Mouse (Mus musculus): ENCODE results near the gene Snx12. TPM values are rescaled to one million over a fixed set of nuclear protein-coding genes. Genes with fewer than 3 reads are reported as not detected.

The Snx12 gene
- polyA plus RNA-seq, 2 experiments = 42.1 to 52.8 TPM

DNA sequence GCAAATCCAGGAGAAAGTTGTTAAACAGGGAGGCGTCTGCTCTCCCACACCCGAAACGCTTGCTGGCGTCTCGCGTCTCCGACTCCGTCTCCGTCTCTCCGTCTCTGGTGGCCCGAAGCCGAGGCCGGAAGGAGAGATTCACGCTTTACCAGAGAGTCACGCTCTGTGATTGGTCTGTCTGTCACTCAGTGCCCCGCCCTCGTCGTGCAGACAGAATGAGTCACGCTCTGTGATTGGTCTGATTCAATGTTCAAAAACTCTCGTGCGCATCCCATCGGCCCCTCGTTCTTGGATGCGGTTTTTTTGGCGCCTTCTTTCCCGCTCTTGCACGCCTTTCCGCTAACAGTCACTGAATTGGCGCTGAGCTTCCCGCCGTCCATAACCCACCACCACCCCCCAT lies 162.8 kb downstream of the Snx12 start, which contains the start of gene Tex11:
Gene Tex11, minus strand, starts transcription at position 127 of the 400 bp plus-strand sequence.
- Histone ChIP-seq H3K9ac (ENCODE audit: low read depth, low read length, severe bottlenecking) (no peak within 1 kb of the TSS), H3K27ac (replicated peaks; ENCODE audit: low read depth, low read length) (no peak within 1 kb of the TSS), H3K4me1 (ENCODE audit: control insufficient read depth, insufficient read depth, low read length) (no peaks in the 10 kb centered on the region), H3K4me2 (replicated peaks; ENCODE audit: low read depth, low read length, severe bottlenecking) (no peak within 1 kb of the TSS), H3K4me3 (replicated peaks; ENCODE audit: low read length) (no peak within 1 kb of the TSS), H3K36me3 (ENCODE audit: control insufficient read depth, insufficient read depth, low read length) (no peaks in the 10 kb centered on the region), H3K9me3 (ENCODE audit: control insufficient read depth, low read length) (no peaks in the 10 kb centered on the region), H3K27me3 (ENCODE audit: control insufficient read depth, insufficient read depth, low read length) (no peaks in the 10 kb centered on the region)
- ATAC-seq (ENCODE audit: low FRiP score, low read depth) (no peak), DNase-seq (ENCODE audit: low spot score) (no peak)
- TF ChIP-seq POLR2A (IDR thresholded peaks at IDR 0.05; ENCODE audit: borderline replicate concordance, extremely low read depth, insufficient read depth, insufficient read length) = no peak
- 85% methylated on average over 31 of the region's 31 CpGs for WGBS

Other genes starting within 250 kb of the Snx12 start
- 0.03 and 0.04 TPM in 2 replicates for gene Tex11, start 162.9 kb downstream of the Snx12 start, polyA plus RNA-seq (2012; rRNA removed)
- gene Tex11, start 162.9 kb downstream of the Snx12 start, polyA plus RNA-seq (2014; fragmentation: Nextera tagmentation; extraction: Ambion mirVana) = 0.22 TPM in 1 of 2 replicates, not detected in the other
- 6.1 and 7.7 TPM in 2 replicates for gene Slc7a3, start 136.5 kb downstream of the Snx12 start, polyA plus RNA-seq (2012; rRNA removed)
- 2.6 and 3.0 TPM in 2 replicates for gene Slc7a3, start 136.5 kb downstream of the Snx12 start, polyA plus RNA-seq (2014; fragmentation: Nextera tagmentation; extraction: Ambion mirVana)
- 48.1 and 70.4 TPM in 2 replicates for gene Foxo4, start 32.0 kb upstream of the Snx12 start, polyA plus RNA-seq (2012; rRNA removed)
- 5.0 and 5.6 TPM in 2 replicates for gene Foxo4, start 32.0 kb upstream of the Snx12 start, polyA plus RNA-seq (2014; fragmentation: Nextera tagmentation; extraction: Ambion mirVana)
- 0.15 TPM in 1 of 2 replicates, not detected in the other for gene Gm614, start 41.4 kb upstream of the Snx12 start, polyA plus RNA-seq (2012; rRNA removed)
- not detected in 2 replicates for gene Gm614, start 41.4 kb upstream of the Snx12 start, polyA plus RNA-seq (2014; fragmentation: Nextera tagmentation; extraction: Ambion mirVana)
- gene Il2rg, start 45.7 kb upstream of the Snx12 start, polyA plus RNA-seq (2012; rRNA removed) = 14.0 and 14.9 TPM in 2 replicates
- gene Il2rg, start 45.7 kb upstream of the Snx12 start, polyA plus RNA-seq (2014; fragmentation: Nextera tagmentation; extraction: Ambion mirVana) = 14.9 and 15.1 TPM in 2 replicates
- not detected in 2 replicates for gene Gm20489, start 46.5 kb upstream of the Snx12 start, polyA plus RNA-seq (2012; rRNA removed)
- not detected in 2 replicates for gene Gm20489, start 46.5 kb upstream of the Snx12 start, polyA plus RNA-seq (2014; fragmentation: Nextera tagmentation; extraction: Ambion mirVana)
- 122 and 193 TPM in 2 replicates for gene Med12, start 51.5 kb upstream of the Snx12 start, polyA plus RNA-seq (2012; rRNA removed)
- 41.7 and 55.7 TPM in 2 replicates for gene Med12, start 51.5 kb upstream of the Snx12 start, polyA plus RNA-seq (2014; fragmentation: Nextera tagmentation; extraction: Ambion mirVana)
- 10.3 and 15.6 TPM in 2 replicates for gene Nlgn3, start 76.6 kb upstream of the Snx12 start, polyA plus RNA-seq (2012; rRNA removed)
- 18.2 and 24.4 TPM in 2 replicates for gene Nlgn3, start 76.6 kb upstream of the Snx12 start, polyA plus RNA-seq (2014; fragmentation: Nextera tagmentation; extraction: Ambion mirVana)
- gene Gjb1, start 153.8 kb upstream of the Snx12 start, polyA plus RNA-seq (2012; rRNA removed) = 0.09 and 0.19 TPM in 2 replicates
- not detected in 2 replicates for gene Gjb1, start 153.8 kb upstream of the Snx12 start, polyA plus RNA-seq (2014; fragmentation: Nextera tagmentation; extraction: Ambion mirVana)
- gene Zmym3, start 198.3 kb upstream of the Snx12 start, polyA plus RNA-seq (2012; rRNA removed) = 105 and 118 TPM in 2 replicates
- gene Zmym3, start 198.3 kb upstream of the Snx12 start, polyA plus RNA-seq (2014; fragmentation: Nextera tagmentation; extraction: Ambion mirVana) = 30.4 and 36.5 TPM in 2 replicates
- gene Nono, start 206.8 kb upstream of the Snx12 start, polyA plus RNA-seq (2012; rRNA removed) = 402 and 421 TPM in 2 replicates
- gene Nono, start 206.8 kb upstream of the Snx12 start, polyA plus RNA-seq (2014; fragmentation: Nextera tagmentation; extraction: Ambion mirVana) = 362 and 397 TPM in 2 replicates
- 55.3 and 70.9 TPM in 2 replicates for gene Itgb1bp2, start 226.5 kb upstream of the Snx12 start, polyA plus RNA-seq (2012; rRNA removed)
- gene Itgb1bp2, start 226.5 kb upstream of the Snx12 start, polyA plus RNA-seq (2014; fragmentation: Nextera tagmentation; extraction: Ambion mirVana) = 35.2 and 47.0 TPM in 2 replicates